Mouse (Mus musculus) myocyte (in vitro differentiated cells): ENCODE results near the gene Tmem56. TPM values are rescaled to one million over a fixed set of nuclear protein-coding genes. Genes with fewer than 3 reads are reported as not detected.

ENCODE experiments used
- H3K27me3 ChIP-seq: one replicate; pipeline ENCODE4 v1.6.1; 2011; ENCODE audit not compliant: control insufficient read depth, insufficient read depth, insufficient read length
- H3K36me3 ChIP-seq: one replicate; pipeline ENCODE4 v1.6.1; 2011; ENCODE audit not compliant: control insufficient read depth, insufficient read depth
- H3K4me2 ChIP-seq: one replicate; pipeline ENCODE4 v1.6.1; 2011; ENCODE audit warnings: low read depth, control low read depth
- H3K4me3 ChIP-seq: one replicate; pipeline ENCODE4 v1.5.1; 2011; ENCODE audit warnings: mild to moderate bottlenecking, control low read depth, moderate library complexity
- H3K79me2 ChIP-seq: one replicate; pipeline ENCODE4 v1.6.1; 2011; ENCODE audit not compliant: control insufficient read depth, insufficient read depth
- H3ac ChIP-seq: one replicate; pipeline ENCODE4 v1.6.1; 2011; ENCODE audit not compliant: control insufficient read depth, insufficient read length
- CEBPB ChIP-seq: IDR thresholded peaks from 2 replicates; pipeline ENCODE4 v1.6.1; 2011; ENCODE audit warnings: mild to moderate bottlenecking, moderate library complexity; ENCODE audit not compliant: poor library complexity, insufficient read depth, severe bottlenecking
- E2F4 ChIP-seq: IDR thresholded peaks from one replicate; pipeline ENCODE4 v1.6.1; 2011; ENCODE audit warnings: mild to moderate bottlenecking, control low read depth, moderate library complexity; ENCODE audit not compliant: insufficient read depth
- MAX ChIP-seq: IDR thresholded peaks from one replicate; pipeline ENCODE4 v1.6.1; 2011; ENCODE audit warnings: low read depth, mild to moderate bottlenecking, control low read depth
- MYOD1 ChIP-seq, 3 experiments: IDR thresholded peaks; one replicate each; pipeline ENCODE4 v1.6.1; 2011; ENCODE audit warnings: control low read depth in 2 of 3, low read depth in 2 of 3, mild to moderate bottlenecking in 2 of 3, moderate library complexity in 1 of 3; ENCODE audit not compliant: insufficient read length in 2 of 3, control insufficient read depth in 1 of 3
- MYOG ChIP-seq, 3 experiments: IDR thresholded peaks; one replicate each; pipeline ENCODE4 v1.6.1; 2011; ENCODE audit warnings: control low read depth in 2 of 3, low read depth in 2 of 3, mild to moderate bottlenecking in 2 of 3; ENCODE audit not compliant: insufficient read length in 2 of 3, control insufficient read depth in 1 of 3, insufficient read depth in 1 of 3
- POLR2A ChIP-seq: IDR thresholded peaks from one replicate; pipeline ENCODE4 v1.6.1; 2011; ENCODE audit warnings: low read depth, mild to moderate bottlenecking, control low read depth, moderate library complexity; ENCODE audit not compliant: insufficient read length
- POLR2AphosphoS2 ChIP-seq: IDR thresholded peaks from one replicate; pipeline ENCODE4 v1.6.1; 2011; ENCODE audit warnings: low read depth, control low read depth; ENCODE audit not compliant: insufficient read length
- REST ChIP-seq: IDR thresholded peaks from one replicate; pipeline ENCODE4 v1.6.1; 2011; ENCODE audit warnings: mild to moderate bottlenecking, control low read depth, moderate library complexity; ENCODE audit not compliant: insufficient read depth, insufficient read length
- SRF ChIP-seq: IDR thresholded peaks from one replicate; pipeline ENCODE4 v1.6.1; 2011; ENCODE audit warnings: low read depth; ENCODE audit not compliant: control insufficient read depth, insufficient read length
- TCF12 ChIP-seq: IDR thresholded peaks from one replicate; pipeline ENCODE4 v1.6.1; 2011; ENCODE audit warnings: mild to moderate bottlenecking, control low read depth; ENCODE audit not compliant: poor library complexity, insufficient read depth, severe bottlenecking
- TCF3 ChIP-seq: IDR thresholded peaks from one replicate; pipeline ENCODE4 v1.6.1; 2011; ENCODE audit warnings: low read depth, control low read depth; ENCODE audit not compliant: insufficient read length
- USF1 ChIP-seq: IDR thresholded peaks from one replicate; pipeline ENCODE4 v1.6.1; 2011; ENCODE audit warnings: low read depth, mild to moderate bottlenecking, control low read depth, moderate library complexity
- polyA plus RNA-seq: library from polyadenylated mRNA; unstranded; fragments of >200 nt; fragmentation: generic; extraction: Trizol; gene quantifications from one replicate; pipeline ENCODE4 v1.2.1, GENCODE M21; 2012; ENCODE audit warnings: missing spikeins

Gene Tmem56
- polyA plus RNA-seq, 1 experiment = 0.13 TPM

DNA sequence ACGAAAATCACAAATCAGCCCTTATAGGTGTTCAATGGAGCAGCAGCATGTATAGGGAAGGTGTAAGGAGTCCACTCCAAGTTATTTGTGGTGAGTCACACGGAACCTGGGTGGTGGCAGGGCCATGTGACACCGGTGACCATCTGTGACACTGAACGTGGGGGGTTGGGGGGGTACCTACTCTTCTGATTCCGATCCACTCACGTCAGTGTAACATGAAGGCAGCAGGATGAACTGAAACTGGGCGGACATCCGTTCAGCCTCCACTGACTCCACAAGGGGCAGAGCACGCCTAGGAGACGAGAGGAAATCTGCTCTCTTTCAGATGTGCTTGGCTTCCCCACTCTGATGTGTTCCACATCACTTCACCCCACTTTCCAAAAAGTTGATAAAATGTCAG is 123.3 kb downstream of the Tmem56 start:
- TF ChIP-seq TCF3 (no peak), CEBPB (no peak), MAX (no peak), USF1 (no peak), SRF (no peak), POLR2A (no peak), MYOG (IDR thresholded peaks at IDR 0.05; ENCODE audit: control insufficient read depth in 1 of 3, insufficient read depth in 1 of 3, insufficient read length in 2 of 3, low read depth in 2 of 3) (no peak), POLR2AphosphoS2 (no peak), TCF12 (no peak), E2F4 (no peak), REST (no peak)

GRCm38 (mm10) chr3:121158901-121159351 is 124.0 kb downstream of the Tmem56 start:
- Histone ChIP-seq H3K4me3 (no peak overlapping the region), H3K4me2 (no peak overlapping the region), H3ac (no peak overlapping the region), H3K36me3 (no peaks in the 10 kb centered on the region), H3K27me3 (no peaks in the 10 kb centered on the region), H3K79me2 (no peaks in the 10 kb centered on the region)
- TF ChIP-seq TCF3 (no peak), E2F4 (no peak), POLR2A (no peak), POLR2AphosphoS2 (no peak), MYOG (IDR thresholded peaks at IDR 0.05; ENCODE audit: control insufficient read depth in 1 of 3, insufficient read depth in 1 of 3, insufficient read length in 2 of 3, low read depth in 2 of 3) (no peak), REST (no peak), USF1 (no peak), SRF (no peak), MAX (no peak), MYOD1 (IDR thresholded peaks at IDR 0.05; ENCODE audit: control insufficient read depth in 1 of 3, insufficient read length in 2 of 3, low read depth in 2 of 3) (no peak), TCF12 (no peak), CEBPB (no peak)

More for the DNA sequence above, 123.3 kb downstream of the Tmem56 start:
- no peaks in the 10 kb centered on the region for H3K79me2 ChIP-seq
- H3K4me3 ChIP-seq = no peak overlapping the region
- H3K4me2 ChIP-seq = no peak overlapping the region
- H3K27me3 ChIP-seq = no peaks in the 10 kb centered on the region
- H3K36me3 ChIP-seq = no peaks in the 10 kb centered on the region
- H3ac ChIP-seq = no peak overlapping the region

GRCm38 (mm10) chr3:121157546-121158330 is 125.2 kb downstream of the Tmem56 start:
- Histone ChIP-seq H3ac (no peak overlapping the region), H3K79me2 (no peaks in the 10 kb centered on the region), H3K27me3 (no peaks in the 10 kb centered on the region), H3K36me3 (no peaks in the 10 kb centered on the region), H3K4me3 (no peak overlapping the region), H3K4me2 (no peak overlapping the region)
- TF ChIP-seq TCF3 (no peak), MAX (no peak), POLR2A (no peak), CEBPB (no peak), USF1 (no peak), E2F4 (no peak), TCF12 (no peak), MYOD1 (IDR thresholded peaks at IDR 0.05; ENCODE audit: control insufficient read depth in 1 of 3, insufficient read length in 2 of 3, low read depth in 2 of 3) (no peak), MYOG (IDR thresholded peaks at IDR 0.05; ENCODE audit: control insufficient read depth in 1 of 3, insufficient read depth in 1 of 3, insufficient read length in 2 of 3, low read depth in 2 of 3) (no peak), REST (no peak), POLR2AphosphoS2 (no peak), SRF (no peak)

- TF ChIP-seq POLR2A (no peak), REST (no peak), SRF (no peak), TCF12 (no peak), CEBPB (no peak), POLR2AphosphoS2 (no peak), MYOD1 (IDR thresholded peaks at IDR 0.05; ENCODE audit: control insufficient read depth in 1 of 3, insufficient read length in 2 of 3, low read depth in 2 of 3) (no peak), E2F4 (no peak), MYOG (IDR thresholded peaks at IDR 0.05; ENCODE audit: control insufficient read depth in 1 of 3, insufficient read depth in 1 of 3, insufficient read length in 2 of 3, low read depth in 2 of 3) (no peak), MAX (no peak), USF1 (no peak), TCF3 (no peak)
These were observed 126.3 kb downstream of the Tmem56 start for GRCm38 (mm10) chr3:121156451-121157186.

More at GRCm38 (mm10) chr3:121156451-121157186, 126.3 kb downstream of the Tmem56 start:
- H3K79me2 ChIP-seq = no peaks in the 10 kb centered on the region
- H3K27me3 ChIP-seq = no peaks in the 10 kb centered on the region
- no peak overlapping the region for H3K4me3 ChIP-seq
- no peak overlapping the region for H3K4me2 ChIP-seq
- H3K36me3 ChIP-seq = no peaks in the 10 kb centered on the region
- H3ac ChIP-seq = no peak overlapping the region
